Mouse (Mus musculus) embryo, embryonic 9.5 days (tissue): ENCODE measurements around the gene Ccdc88c.

Experiments used
- DNase-seq: peaks from one replicate; pipeline ENCODE4 v3.0.0-alpha.2; 2017; ENCODE audit errors: extremely low spot score

Ccdc88c gene

GRCm38 (mm10) chr12:100931653-100932052 is 97.2 kb downstream of the Ccdc88c start:
- DNase-seq, result no peak

- DNase-seq, result no peak
These were observed 100.6 kb downstream of the Ccdc88c start for GRCm38 (mm10) chr12:100928286-100928685.

- peak; percentile 73 for DNase-seq
These were observed 102.9 kb downstream of the Ccdc88c start for GRCm38 (mm10) chr12:100925644-100926619.

GRCm38 (mm10) chr12:100924646-100925339 is 104.1 kb downstream of the Ccdc88c start:
- DNase-seq, result no peak

- DNase-seq, result no peak
These were observed 118.1 kb downstream of the Ccdc88c start for GRCm38 (mm10) chr12:100910731-100911130.

GRCm38 (mm10) chr12:100909765-100910164 is 119.1 kb downstream of the Ccdc88c start:
- no peak for DNase-seq

GRCm38 (mm10) chr12:100908298-100909034 is 120.4 kb downstream of the Ccdc88c start:
- no peak for DNase-seq

GRCm38 (mm10) chr12:100907598-100908297 is 121.1 kb downstream of the Ccdc88c start, which contains the start of gene Gpr68:
Gene Gpr68 (minus strand): TSS chr12:100908198.
- DNase-seq, result peak; percentile 54

- no peak for DNase-seq
These were observed 122.0 kb downstream of the Ccdc88c start for GRCm38 (mm10) chr12:100906861-100907260.

GRCm38 (mm10) chr12:100903761-100904160 is 125.1 kb downstream of the Ccdc88c start:
- DNase-seq, result no peak

- DNase-seq, result no peak
These were observed 127.5 kb downstream of the Ccdc88c start for GRCm38 (mm10) chr12:100901386-100901785.

GRCm38 (mm10) chr12:100900901-100901300 is 128.0 kb downstream of the Ccdc88c start:
- no peak for DNase-seq

- peak; percentile 41 for DNase-seq
These were observed 129.7 kb downstream of the Ccdc88c start for GRCm38 (mm10) chr12:100899111-100899640.

GRCm38 (mm10) chr12:100897736-100898650 is 130.9 kb downstream of the Ccdc88c start:
- no peak for DNase-seq

- DNase-seq, result no peak
These were observed 132.2 kb downstream of the Ccdc88c start for GRCm38 (mm10) chr12:100896661-100897060.

GRCm38 (mm10) chr12:100895504-100895903 is 133.4 kb downstream of the Ccdc88c start:
- DNase-seq, result no peak

GRCm38 (mm10) chr12:100890548-100890947 is 138.3 kb downstream of the Ccdc88c start:
- no peak for DNase-seq

GRCm38 (mm10) chr12:100887801-100888258 is 141.0 kb downstream of the Ccdc88c start:
- no peak for DNase-seq

GRCm38 (mm10) chr12:100886877-100887276 is 142.0 kb downstream of the Ccdc88c start:
- no peak for DNase-seq

- no peak for DNase-seq
These were observed 143.3 kb downstream of the Ccdc88c start for GRCm38 (mm10) chr12:100885585-100885984.
